Mouse (Mus musculus) cerebellum, adult 9-11 months (tissue): Measurements from ENCODE around the gene Arhgap28.

ENCODE experiments used
- DNase-seq: peaks from one replicate; pipeline ENCODE4 v3.0.0; 2022

Gene Arhgap28

GRCm38 (mm10) chr17:67930957-67931356 is 73.0 kb downstream of the Arhgap28 start:
- DNase-seq: no peak

- no peak for DNase-seq
Observed at GRCm38 (mm10) chr17:67930467-67930866, 73.5 kb downstream of the Arhgap28 start.

- no peak for DNase-seq
Observed at GRCm38 (mm10) chr17:67928280-67928679, 75.6 kb downstream of the Arhgap28 start.

GRCm38 (mm10) chr17:67927864-67928263 is 76.1 kb downstream of the Arhgap28 start:
- no peak for DNase-seq

GRCm38 (mm10) chr17:67919959-67920358 is 84.0 kb downstream of the Arhgap28 start:
- DNase-seq: no peak

GRCm38 (mm10) chr17:67918201-67918600 is 85.7 kb downstream of the Arhgap28 start:
- peak; percentile 70 for DNase-seq

DNA sequence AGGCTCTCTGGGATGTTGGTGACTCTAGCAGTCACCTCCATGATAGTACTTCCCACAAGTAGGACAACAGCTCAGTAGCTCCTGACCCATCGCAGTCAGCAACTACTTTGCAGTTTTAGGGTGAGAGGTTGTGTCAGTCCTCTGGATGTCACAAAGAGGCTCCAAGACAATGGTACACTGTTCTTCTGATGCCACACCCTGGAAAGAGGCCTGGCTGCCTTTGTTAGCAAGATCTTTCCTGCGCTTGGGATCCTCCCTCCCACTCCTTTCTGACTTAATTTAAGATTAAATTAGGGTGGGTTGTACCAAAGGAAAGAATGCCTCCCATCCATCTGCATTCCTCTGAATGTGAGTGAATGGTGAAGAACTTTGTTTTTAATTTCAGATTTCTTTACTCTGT is 87.0 kb downstream of the Arhgap28 start:
- no peak for DNase-seq

DNA sequence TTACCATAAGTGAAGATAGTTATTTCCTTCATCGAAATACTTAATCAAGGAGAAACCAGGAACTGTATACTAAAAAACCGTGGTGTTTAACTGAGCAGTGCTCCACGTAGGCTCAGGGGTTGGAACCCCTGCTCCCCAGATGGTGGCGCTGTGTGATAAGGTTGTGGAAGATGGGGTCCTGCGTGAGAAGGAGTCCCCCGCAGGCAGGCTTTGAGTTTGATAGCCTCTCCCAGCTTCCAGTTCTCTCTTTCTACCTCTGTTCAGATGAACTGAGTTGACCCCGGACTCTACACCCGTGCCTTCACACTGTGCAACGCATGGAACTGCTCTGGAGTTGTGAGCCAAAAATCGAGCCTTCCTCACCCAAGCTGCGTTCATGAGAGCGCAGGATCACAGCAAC is 91.3 kb downstream of the Arhgap28 start:
- DNase-seq: no peak

DNA sequence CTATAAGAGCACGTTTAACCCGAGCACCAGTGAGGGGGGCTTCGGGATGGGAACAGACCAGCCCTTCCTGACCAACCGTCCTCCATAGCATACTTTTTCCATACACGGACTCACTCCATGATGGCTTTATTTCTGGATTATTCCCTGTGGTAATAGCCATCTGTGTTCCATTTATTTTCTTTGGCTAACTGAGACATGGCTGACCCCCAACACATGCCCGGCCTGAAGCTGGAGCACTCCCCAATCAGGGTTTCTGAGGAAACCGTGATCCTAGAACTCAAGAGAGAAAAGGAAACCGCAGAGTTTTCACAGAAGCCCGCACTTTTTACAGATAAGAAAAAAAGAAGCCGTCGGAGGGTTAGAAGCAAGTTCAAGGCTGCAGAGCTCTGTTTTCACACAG is 91.9 kb downstream of the Arhgap28 start:
- DNase-seq: no peak

DNA sequence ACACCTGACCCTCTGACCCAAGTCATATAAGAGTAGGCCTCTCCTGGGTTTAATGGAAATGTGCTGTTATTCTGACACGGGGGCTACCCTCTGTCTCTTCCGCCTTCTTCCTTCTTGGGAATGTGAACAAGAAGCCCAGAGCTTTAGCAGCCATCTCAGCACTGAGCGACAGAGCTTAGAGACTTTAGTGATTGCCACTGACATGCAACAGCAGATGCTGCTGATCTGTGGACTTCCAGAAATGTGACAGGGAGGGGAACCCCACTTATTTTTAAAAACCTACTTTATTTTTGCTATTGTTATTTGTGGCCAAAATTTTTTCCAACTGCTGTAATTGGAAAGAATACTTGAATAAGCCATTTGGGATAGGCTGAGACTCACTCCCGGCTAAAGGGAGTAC is 95.4 kb downstream of the Arhgap28 start:
- no peak for DNase-seq

DNA sequence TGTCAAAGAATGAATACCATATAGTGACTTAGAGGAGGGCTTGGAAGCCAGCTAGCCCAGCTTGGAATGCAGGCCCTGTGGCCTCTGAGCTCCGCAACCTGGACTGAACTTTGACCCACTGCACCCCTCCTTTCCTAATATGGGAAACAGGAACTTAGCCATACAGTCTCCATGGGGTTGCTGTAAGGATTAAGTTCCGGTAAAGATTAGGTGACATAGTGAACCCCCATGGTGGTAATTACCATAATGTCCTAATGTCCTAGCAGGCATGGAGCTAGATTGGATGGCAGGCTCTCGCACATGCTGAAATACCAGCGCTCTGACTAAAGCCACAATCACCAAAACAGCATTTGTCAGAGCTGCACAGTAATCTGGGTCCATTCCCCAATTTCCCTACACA is 95.8 kb downstream of the Arhgap28 start:
- DNase-seq: no peak

DNA sequence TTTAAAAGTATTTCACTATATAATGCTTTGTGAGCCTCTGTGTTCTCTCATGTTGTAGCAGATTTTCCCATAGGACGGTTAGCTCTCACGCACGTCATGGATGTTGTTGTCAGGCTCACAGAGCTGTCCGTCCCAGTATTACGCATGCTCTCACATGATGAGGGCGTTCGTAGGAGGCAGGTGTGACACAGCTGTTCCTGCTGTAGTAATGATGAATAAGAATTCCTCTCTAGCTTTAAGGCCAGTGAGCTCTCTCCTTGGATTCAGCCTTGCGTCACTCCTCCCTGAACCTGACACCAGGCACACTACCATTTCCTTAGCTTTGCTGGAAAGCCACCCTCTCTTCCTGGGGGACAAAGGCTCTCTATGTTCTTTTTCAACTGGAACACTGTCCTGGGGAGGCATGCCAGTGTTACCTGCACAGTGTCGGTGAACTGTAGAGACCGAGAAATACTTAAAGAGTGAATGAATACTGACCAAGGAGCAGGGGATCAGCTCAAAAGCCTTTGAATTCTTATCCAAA is 96.3 kb downstream of the Arhgap28 start:
- DNase-seq: no peak

DNA sequence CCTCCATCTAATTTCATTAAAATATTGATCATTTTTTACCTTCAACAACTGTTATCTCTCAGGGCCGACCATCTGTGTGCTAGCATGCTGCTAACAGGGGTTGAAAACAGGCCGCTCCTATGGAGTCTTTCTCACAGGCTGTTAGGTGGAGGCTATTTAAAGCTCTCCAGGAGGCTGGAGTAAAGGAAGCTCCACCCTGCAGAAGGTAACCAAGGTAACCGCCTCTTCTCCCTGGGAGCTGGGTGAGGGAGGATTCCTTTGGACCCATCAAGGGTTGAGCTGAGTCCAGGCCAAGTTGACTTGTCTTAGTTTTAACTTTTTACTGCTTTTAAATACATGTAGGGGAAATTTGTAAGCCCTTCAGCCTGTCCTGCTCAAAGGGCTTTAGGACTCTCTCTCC is 97.7 kb downstream of the Arhgap28 start:
- no peak for DNase-seq

DNA sequence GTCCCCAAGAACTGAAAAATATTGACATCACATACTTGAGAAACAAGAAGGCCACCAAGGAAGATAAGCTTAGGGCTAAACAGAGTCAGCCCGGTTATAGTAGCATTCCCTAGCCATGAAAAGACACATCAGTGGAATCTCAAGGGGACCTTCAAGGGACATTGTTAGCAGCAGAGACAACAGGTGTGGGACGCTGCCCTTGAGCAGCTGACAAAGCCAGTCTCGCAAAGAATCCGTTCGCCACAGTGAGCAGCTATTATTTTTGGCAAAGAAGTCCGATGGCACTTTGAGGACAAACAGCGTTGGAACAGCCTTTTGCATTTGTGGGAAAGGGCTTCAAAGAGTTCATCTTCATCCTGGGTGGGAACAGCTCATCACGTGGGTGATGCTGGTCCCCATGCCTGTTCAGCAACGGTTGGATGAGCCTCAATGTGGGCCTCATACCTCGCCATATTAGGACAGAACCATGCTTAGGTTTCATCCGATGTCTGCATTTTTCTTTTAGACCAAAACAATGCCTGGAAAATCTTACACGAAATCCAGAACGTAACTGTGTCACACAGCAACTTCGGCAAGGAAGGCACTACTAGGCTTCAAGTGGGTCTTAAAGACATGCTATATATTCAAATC is 99.5 kb downstream of the Arhgap28 start:
- DNase-seq: no peak

DNA sequence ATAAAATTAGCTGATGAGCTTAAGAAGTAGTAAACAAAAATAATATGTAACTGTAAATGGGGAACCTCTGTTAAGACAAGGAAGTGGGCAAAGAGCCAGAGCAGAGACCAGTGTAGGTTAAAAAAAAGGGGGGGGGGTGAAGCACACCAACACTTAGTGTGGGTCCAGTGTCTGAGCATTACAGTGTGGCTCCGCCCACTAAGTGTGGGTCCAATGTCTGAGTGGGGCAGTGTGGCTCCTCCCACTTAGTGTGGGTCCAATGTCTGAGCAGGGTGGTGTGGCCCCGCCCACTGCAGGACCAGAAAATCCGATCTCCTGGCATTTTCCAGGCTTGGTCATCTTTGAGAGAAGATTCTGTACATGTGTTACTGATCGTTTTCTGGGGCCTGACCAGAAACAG is 101.1 kb downstream of the Arhgap28 start:
- DNase-seq: no peak

- no peak for DNase-seq
Observed at GRCm38 (mm10) chr17:67901161-67901560, 102.8 kb downstream of the Arhgap28 start.

DNA sequence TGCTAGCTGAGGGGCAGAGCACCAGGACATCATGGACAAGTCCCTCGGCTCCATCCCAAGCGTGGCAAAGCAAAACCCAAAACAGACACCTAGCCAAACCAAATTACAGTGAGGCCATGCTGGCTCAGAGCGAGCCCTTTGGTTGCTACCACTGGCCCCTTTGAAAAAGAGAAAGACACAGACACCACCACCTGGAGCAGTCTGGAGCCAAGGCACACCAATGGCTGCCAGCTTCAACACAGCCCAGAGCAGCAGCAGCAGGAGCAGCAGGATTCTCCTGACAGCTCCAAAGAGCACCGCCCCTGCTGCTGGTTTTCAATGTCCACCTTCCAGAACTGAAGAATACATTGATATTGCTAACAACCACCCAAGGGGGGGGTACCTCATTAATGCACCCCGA is 104.5 kb downstream of the Arhgap28 start:
- no peak for DNase-seq

DNA sequence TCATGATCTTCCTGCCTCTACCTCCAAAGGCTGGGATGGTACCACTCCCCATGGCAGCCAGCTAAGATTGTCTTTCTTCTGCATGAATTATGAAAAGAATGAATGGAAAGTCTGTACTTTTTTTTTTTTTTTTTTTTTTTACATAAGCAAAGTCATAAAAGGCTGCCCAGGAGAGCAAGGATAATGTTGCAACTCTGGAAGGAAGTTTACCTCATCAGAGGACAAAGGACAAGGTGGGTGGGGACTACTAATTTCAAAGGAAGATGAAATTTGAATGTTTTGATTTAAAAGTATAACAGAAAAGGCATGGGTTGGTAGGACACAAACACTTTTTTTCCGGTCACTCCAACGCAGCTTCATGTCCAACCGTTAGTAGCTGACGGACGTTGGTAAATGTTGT is 107.5 kb downstream of the Arhgap28 start:
- DNase-seq: no peak

DNA sequence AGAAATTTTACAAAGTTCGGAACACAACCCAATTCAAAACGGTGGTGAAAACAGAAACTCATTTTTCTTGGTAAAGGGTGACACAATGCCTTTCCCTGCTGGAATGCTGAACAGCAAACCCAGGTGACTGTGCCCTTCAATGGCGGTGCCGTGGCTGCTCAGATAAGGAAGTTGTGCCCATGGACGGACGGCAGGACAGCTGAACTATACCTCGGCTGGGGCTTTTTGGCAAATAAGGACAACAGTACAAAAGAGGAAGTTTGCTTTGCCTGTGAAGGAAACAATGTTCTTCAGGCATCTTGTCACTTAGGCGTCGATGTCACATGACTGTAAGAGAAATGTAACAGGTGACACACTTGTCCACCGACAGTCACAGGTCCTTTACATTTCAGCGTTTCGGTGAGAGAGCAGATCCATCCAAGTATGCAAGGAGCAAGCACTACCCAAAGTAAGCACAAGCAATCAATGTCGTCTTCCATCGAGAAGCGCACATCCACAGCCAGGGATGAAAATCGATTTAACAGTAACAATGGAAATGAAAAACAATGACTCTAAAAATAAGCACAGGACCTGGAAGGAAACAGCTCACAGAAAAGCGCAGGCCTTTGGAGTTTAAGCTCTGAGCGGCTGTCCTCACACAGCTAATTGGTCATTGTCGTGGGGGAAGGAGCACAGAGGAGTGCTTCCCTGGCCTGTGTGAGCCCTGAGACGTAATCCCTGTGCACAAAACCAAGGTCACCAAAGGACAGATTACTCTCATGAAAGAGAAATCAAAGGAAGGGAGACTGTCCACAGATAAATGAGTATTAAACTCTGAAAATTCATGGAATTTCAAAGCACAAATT is 114.2 kb downstream of the Arhgap28 start:
- DNase-seq: no peak

GRCm38 (mm10) chr17:67888081-67888480 is 115.8 kb downstream of the Arhgap28 start:
- no peak for DNase-seq

- no peak for DNase-seq
Observed at GRCm38 (mm10) chr17:67886326-67886725, 117.6 kb downstream of the Arhgap28 start.

DNA sequence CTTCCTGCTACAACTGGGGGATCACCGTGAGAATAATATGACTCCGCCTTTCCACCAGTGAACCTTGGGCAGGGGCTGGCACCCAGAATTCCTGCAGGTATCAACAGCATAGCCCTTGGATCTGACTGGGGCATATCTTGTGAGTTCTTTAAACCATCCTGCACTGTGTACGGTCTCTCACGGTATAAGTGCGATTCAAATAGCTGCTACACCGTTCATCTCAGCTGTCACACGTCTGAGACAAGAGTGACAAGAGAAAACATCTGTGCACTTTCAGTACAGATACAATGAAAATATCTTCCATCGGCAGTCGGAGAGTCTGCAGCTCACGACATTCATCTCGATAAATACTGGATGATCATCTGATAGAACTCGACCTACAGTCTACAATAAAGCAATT is 126.3 kb downstream of the Arhgap28 start:
- no peak for DNase-seq

- peak; percentile 11 for DNase-seq
Observed at GRCm38 (mm10) chr17:67869731-67870601, 134.0 kb downstream of the Arhgap28 start.
